Mouse (Mus musculus) hindbrain, embryonic 10.5 days (tissue): ENCODE measurements around the gene Tmco1. TPM values are rescaled to one million over a fixed set of nuclear protein-coding genes. Genes with fewer than 3 reads are reported as not detected.

ENCODE experiments used
- polyA plus RNA-seq: library from polyadenylated mRNA; unstranded; fragments of >200 nt; fragmentation: Nextera tagmentation; extraction: Ambion mirVana; gene quantifications from 2 replicates; pipeline ENCODE4 v1.2.1, GENCODE M21; 2016

Tmco1 gene
- polyA plus RNA-seq, 1 experiment from 2014 or later, result 78.3 TPM

Other genes with a start within 250 kb of the Tmco1 start
- gene Uck2, start 23.1 kb upstream of the Tmco1 start, polyA plus RNA-seq, result 113 and 125 TPM in 2 replicates
- 39.5 and 48.8 TPM in 2 replicates for gene Aldh9a1, start 41.6 kb downstream of the Tmco1 start, polyA plus RNA-seq
- 74.5 and 83.9 TPM in 2 replicates for gene Mgst3, start 85.5 kb downstream of the Tmco1 start, polyA plus RNA-seq
- not detected in 2 replicates for gene Lrrc52, start 158.4 kb downstream of the Tmco1 start, polyA plus RNA-seq